Mouse (Mus musculus) lung, postnatal 0 days (tissue): ENCODE results near the gene Apobec3. TPM values are rescaled to one million over a fixed set of nuclear protein-coding genes. Genes with fewer than 3 reads are reported as not detected.
A peak's percentile ranks its signal among the peaks of the same experiment; 100 is the strongest.

ENCODE experiments used
- ATAC-seq: fragments of 200-750 bp; cut with Nextera tagmentation; 2 replicates; pipeline ENCODE4 v1.8.0; 2017; ENCODE audit warnings: moderate library complexity
- DNase-seq: peaks from one replicate; pipeline ENCODE4 v3.0.0-alpha.2; 2016; ENCODE audit warnings: low spot score
- H3K27ac ChIP-seq: fragments of 300-500 bp; sonication (generic); 2 replicates; pipeline ENCODE4 v1.5.1; 2014; ENCODE audit warnings: antibody characterized with exemption, mild to moderate bottlenecking, low read length, mixed read lengths
- H3K27me3 ChIP-seq: fragments of 300-500 bp; sonication (generic); replicated peaks from 2 replicates; pipeline ENCODE4 v1.6.1; 2014; ENCODE audit warnings: low read length, mixed read lengths; ENCODE audit not compliant: insufficient read depth
- H3K36me3 ChIP-seq: fragments of 300-500 bp; sonication (generic); 2 replicates; pipeline ENCODE4 v1.6.1; 2014; ENCODE audit warnings: low read length, mixed read lengths; ENCODE audit not compliant: insufficient read depth
- H3K4me1 ChIP-seq: fragments of 300-500 bp; sonication (generic); 2 replicates; pipeline ENCODE4 v1.6.1; 2014; ENCODE audit warnings: antibody characterized with exemption, low read depth, low read length, mixed read lengths; ENCODE audit not compliant: insufficient read depth
- H3K4me2 ChIP-seq: fragments of 300-500 bp; sonication (generic); replicated peaks from 2 replicates; pipeline ENCODE4 v1.6.1; 2014; ENCODE audit warnings: low read depth, mild to moderate bottlenecking, low read length, moderate library complexity, mixed read lengths
- H3K4me3 ChIP-seq: fragments of 300-500 bp; sonication (generic); 2 replicates; pipeline ENCODE4 v1.5.1; 2014; ENCODE audit warnings: low read depth, low read length
- H3K9ac ChIP-seq: fragments of 300-500 bp; sonication (generic); replicated peaks from 2 replicates; pipeline ENCODE4 v1.6.1; 2014; ENCODE audit warnings: low read depth, mild to moderate bottlenecking
- H3K9me3 ChIP-seq: fragments of 300-500 bp; sonication (generic); 2 replicates; pipeline ENCODE4 v1.6.1; 2016; ENCODE audit warnings: low read length, mixed read lengths
- CTCF ChIP-seq: IDR thresholded peaks from 2 replicates; pipeline ENCODE4 v1.5.1; 2016; ENCODE audit warnings: antibody characterized with exemption, mild to moderate bottlenecking
- EP300 ChIP-seq: IDR thresholded peaks from 2 replicates; pipeline ENCODE4 v1.6.1; 2016; ENCODE audit warnings: antibody characterized with exemption, mild to moderate bottlenecking, control low read depth
- WGBS: fragments of 180-500 bp; shearing (Covaris S2); extraction: QIAGEN DNeasy Blood & Tissue Kit; methylation state at CpG from one replicate; pipeline ENCODE4 v1.1.7; 2014; 5-methylcytosine and 5-hydroxymethylcytosine counted together
- polyA plus RNA-seq: library from polyadenylated mRNA; unstranded; fragments of >200 nt; fragmentation: Nextera tagmentation; extraction: Ambion mirVana; gene quantifications from 2 replicates; pipeline ENCODE4 v1.2.1, GENCODE M21; 2015

Gene Apobec3
- polyA plus RNA-seq, 1 experiment from 2014 or later: 24.8 TPM

DNA sequence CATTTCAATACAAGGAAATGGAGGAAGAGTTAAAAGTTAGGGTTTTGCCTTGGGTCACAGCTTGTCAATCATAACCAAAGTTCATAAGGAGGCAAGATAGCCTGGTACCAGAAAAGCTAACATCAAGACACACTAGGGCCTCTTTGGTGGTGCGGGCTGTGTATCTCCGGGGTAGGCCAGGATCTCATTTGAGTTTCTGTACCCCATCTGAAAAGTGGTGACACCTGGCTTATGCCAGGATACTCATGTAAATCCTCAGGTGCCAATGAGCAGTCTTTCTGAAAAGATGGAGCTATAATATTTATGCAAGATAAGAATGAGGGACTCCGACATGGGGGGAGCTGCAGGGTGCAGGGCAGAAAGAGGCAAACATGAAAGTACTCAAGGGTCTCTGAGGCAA, 36.9 kb downstream of the Apobec3 start:
- Histone ChIP-seq H3K4me2 (peak overlapping the region; percentile 65), H3K9ac (peak overlapping the region; percentile 60), H3K27me3 (peaks cover 2% of the 10 kb centered on the region; the same call in 1 of the 2 replicates), H3K9me3 (no peaks in the 10 kb centered on the region), H3K36me3 (no peaks in the 10 kb centered on the region), H3K4me1 (peaks cover 8% of the 10 kb centered on the region; the same call in 1 of the 2 replicates), H3K4me3 (peak overlapping the region; percentile 43; the same call in 1 of the 2 replicates), H3K27ac (peak overlapping the region; percentile 84)
- DNase-seq (no peak), ATAC-seq (no peak)
- 55% methylated on average over 3 of the region's 3 CpGs for WGBS
- TF ChIP-seq EP300 (no peak), CTCF (no peak)

DNA sequence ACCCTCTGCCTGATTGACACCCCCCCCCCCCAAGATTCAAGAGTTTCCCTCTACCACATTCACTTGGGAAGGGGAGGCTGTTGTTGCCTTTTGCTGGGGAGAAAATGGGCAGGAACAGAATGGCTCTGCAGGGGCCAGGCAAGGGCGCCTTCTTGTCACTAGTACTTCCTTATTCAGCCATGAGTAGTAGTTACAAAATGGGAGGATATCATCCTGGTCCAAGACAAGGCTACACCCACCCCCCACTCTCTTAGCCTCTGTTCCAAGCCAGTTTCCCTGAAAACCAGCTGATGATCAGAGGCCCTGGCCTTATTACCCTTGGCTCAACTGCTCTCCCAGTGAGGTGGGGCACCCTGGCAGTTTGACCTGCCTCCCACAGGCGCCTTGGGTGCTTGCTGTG, 37.3 kb downstream of the Apobec3 start:
- Histone ChIP-seq H3K27me3 (peaks cover 5% of the 10 kb centered on the region; the same call in 1 of the 2 replicates), H3K9ac (no peak overlapping the region), H3K9me3 (no peaks in the 10 kb centered on the region), H3K4me2 (no peak overlapping the region), H3K4me1 (peaks cover 9% of the 10 kb centered on the region), H3K27ac (peak overlapping the region; percentile 84; the same call in 1 of the 2 replicates), H3K36me3 (no peaks in the 10 kb centered on the region), H3K4me3 (no peak overlapping the region)
- WGBS: 72% methylated on average over 2 of the region's 2 CpGs
- no peak for TF ChIP-seq EP300
- TF ChIP-seq CTCF: no peak
- DNase-seq (no peak), ATAC-seq (no peak)

- WGBS: 82% methylated on average over 3 of the region's 3 CpGs
- Histone ChIP-seq H3K9ac (no peak overlapping the region), H3K27ac (no peak overlapping the region), H3K9me3 (no peaks in the 10 kb centered on the region), H3K4me3 (no peak overlapping the region), H3K4me2 (no peak overlapping the region), H3K36me3 (no peaks in the 10 kb centered on the region), H3K27me3 (peaks cover 5% of the 10 kb centered on the region; the same call in 1 of the 2 replicates), H3K4me1 (peaks cover 9% of the 10 kb centered on the region)
- no peak for TF ChIP-seq EP300
- TF ChIP-seq CTCF: no peak
- DNase-seq (no peak), ATAC-seq (no peak)
These were observed 38.3 kb downstream of the Apobec3 start for GRCm38 (mm10) chr15:79929734-79930133.

DNA sequence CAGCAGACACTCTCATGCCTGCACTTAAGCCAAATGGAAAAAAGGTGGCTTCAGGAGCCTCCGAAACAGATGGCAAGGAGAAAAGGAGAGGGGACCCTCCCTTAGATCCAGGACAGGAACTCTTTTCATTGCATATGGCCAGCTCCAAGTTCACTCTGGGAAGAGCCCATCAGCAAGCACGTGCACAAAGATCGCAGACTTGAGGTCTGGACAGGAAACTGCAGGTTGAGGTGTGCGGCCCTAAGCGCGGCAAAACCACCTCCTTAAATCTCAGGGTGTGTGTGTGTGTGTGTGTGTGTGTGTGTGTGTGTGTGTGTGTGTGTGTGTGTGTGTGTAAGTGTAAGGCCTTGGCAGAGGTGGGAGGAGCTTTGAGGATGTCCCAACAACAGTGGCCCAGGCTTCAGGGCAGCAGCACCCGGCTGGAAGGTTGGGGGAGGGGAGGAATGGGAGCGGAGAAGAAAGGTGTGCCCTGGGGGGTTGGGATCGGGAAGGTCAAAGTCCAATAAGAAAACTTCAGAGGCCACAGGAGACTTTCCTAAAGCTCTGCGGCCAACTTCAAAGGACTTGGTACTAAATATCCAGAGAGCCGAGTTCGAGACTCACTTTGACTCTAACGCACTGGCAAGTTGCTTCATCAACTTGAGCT, 40.2 kb downstream of the Apobec3 start:
- 28% methylated on average over 13 of the region's 13 CpGs for WGBS
- peaks cover 9% of the 10 kb centered on the region for H3K4me1 ChIP-seq
- DNase-seq (peak; percentile 58), ATAC-seq (no peak)
- TF ChIP-seq CTCF: no peak
- TF ChIP-seq EP300: no peak
- H3K27ac ChIP-seq: no peak overlapping the region
- H3K4me2 ChIP-seq: peak overlapping the region; percentile 87
- H3K4me3 ChIP-seq: peak overlapping the region; percentile 63
- no peaks in the 10 kb centered on the region for H3K9me3 ChIP-seq
- peaks cover 5% of the 10 kb centered on the region; the same call in 1 of the 2 replicates for H3K27me3 ChIP-seq
- H3K9ac ChIP-seq: no peak overlapping the region
- H3K36me3 ChIP-seq: no peaks in the 10 kb centered on the region

GRCm38 (mm10) chr15:79932323-79932987, 41.0 kb downstream of the Apobec3 start:
- peak overlapping the region; percentile 27; the same call in 1 of the 2 replicates for H3K27ac ChIP-seq
- H3K9ac ChIP-seq: no peak overlapping the region

GRCm38 (mm10) chr15:79933052-79933669, 41.7 kb downstream of the Apobec3 start:
- Histone ChIP-seq H3K4me3 (peak overlapping the region; percentile 63), H3K9ac (no peak overlapping the region), H3K27ac (no peak overlapping the region), H3K36me3 (no peaks in the 10 kb centered on the region), H3K4me1 (peaks cover 8% of the 10 kb centered on the region), H3K9me3 (no peaks in the 10 kb centered on the region), H3K4me2 (peak overlapping the region; percentile 87; the same call in 1 of the 2 replicates), H3K27me3 (peaks cover 5% of the 10 kb centered on the region; the same call in 1 of the 2 replicates)
- 5% methylated on average over 22 of the region's 22 CpGs for WGBS
- no peak for DNase-seq
- ATAC-seq: no peak
- TF ChIP-seq EP300 (no peak), CTCF (no peak)

More at GRCm38 (mm10) chr15:79932323-79932987, 41.0 kb downstream of the Apobec3 start:
- Histone ChIP-seq H3K27me3 (peaks cover 5% of the 10 kb centered on the region; the same call in 1 of the 2 replicates), H3K9me3 (no peaks in the 10 kb centered on the region), H3K36me3 (no peaks in the 10 kb centered on the region), H3K4me1 (peaks cover 9% of the 10 kb centered on the region), H3K4me3 (peak overlapping the region; percentile 63), H3K4me2 (peak overlapping the region; percentile 87)
- ATAC-seq (peak; percentile 74), DNase-seq (peak; percentile 92)
- TF ChIP-seq EP300 (no peak), CTCF (peak; percentile 54)
- WGBS: under 1% methylated on average over 56 of the region's 62 CpGs
